Mouse (Mus musculus): ENCODE measurements at regions not wholly inside any gene's neighbourhood (a gene's known extent, or its start where the extent isn't known, plus 50 kb on each side); places are given as distances from the start of the nearest gene placed in this dataset.

DNA sequence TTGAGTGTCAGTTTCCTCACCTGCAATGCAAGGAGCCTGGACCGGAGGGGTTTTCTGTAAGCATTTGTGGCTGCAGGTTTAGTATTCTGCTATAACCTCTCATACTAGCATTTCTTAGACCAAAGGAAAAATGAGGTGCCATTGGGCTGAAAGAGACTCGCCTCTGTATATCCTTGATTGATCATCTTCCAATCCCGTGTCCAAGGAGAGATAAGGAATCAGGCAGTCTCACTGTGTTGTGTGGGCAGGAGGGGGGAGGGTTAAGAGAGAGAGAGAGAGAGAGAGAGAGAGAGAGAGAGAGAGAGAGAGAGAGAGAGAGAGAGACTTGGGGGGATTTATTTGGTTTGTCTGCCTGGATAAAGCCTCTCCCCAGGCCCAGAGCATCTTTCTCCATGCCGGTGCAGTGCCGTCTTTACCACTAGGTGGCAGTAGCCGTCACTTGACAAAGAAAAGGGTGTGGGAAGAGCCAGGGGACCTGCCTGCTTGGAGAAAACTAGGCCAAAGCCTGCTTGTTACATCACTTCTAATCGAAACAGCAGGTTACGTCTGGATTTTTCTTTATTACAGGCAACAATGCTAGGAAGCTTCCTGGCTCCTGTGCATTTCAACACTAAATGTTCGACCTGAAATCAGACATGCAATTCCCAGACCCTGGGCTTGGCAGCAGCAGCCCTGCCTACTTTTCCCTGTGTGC is 56.1 kb upstream of the Ces5a start:
- peak; percentile 51 for DNase-seq (ENCODE audit: low spot score)

DNA sequence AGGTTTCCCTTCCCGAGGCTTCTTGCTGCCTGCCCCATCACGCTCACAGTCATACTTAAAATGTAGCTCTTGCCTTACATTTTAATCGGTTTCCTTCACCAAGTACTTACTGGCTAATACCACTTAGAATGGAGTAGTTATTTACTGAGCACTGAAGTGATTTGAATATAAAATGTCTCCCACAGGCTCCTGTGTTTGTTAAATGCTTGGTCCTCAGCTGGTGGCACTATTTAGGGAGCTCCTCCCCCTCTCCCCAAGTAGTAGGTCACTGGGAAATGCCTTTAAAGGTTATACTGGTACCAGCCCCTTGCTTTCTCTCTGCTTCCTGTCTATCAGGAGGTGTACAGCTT is 56.6 kb upstream of the Ces5a start:
- DNase-seq (ENCODE audit: low spot score): no peak

- DNase-seq (ENCODE audit: low spot score): no peak
Measured at GRCm38 (mm10) chr8:93598613-93599121, 63.0 kb upstream of the Ces5a start.

- DNase-seq (ENCODE audit: low spot score): no peak
Measured at GRCm38 (mm10) chr8:93599306-93599705, 63.7 kb upstream of the Ces5a start.

DNA sequence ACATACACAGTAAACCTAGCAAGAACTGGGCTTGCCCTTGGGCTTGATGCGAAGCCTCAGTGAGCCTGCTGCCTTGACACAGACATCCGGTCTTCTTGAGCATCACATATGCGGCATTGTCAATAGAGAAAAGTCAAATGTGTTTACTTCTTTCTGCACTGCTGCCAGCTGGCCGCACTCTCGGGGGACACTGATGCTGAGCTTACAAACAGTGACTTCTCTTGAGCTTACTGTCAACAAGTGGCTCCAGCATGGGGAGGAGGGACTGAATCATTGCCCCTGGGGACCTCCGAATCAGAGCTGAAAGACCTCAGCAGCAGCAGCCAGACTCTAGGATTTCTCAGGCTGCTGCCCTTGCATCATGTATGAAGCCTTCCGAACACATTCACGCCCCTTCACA is 64.1 kb upstream of the Ces5a start:
- no peak for DNase-seq (ENCODE audit: low spot score)

DNA sequence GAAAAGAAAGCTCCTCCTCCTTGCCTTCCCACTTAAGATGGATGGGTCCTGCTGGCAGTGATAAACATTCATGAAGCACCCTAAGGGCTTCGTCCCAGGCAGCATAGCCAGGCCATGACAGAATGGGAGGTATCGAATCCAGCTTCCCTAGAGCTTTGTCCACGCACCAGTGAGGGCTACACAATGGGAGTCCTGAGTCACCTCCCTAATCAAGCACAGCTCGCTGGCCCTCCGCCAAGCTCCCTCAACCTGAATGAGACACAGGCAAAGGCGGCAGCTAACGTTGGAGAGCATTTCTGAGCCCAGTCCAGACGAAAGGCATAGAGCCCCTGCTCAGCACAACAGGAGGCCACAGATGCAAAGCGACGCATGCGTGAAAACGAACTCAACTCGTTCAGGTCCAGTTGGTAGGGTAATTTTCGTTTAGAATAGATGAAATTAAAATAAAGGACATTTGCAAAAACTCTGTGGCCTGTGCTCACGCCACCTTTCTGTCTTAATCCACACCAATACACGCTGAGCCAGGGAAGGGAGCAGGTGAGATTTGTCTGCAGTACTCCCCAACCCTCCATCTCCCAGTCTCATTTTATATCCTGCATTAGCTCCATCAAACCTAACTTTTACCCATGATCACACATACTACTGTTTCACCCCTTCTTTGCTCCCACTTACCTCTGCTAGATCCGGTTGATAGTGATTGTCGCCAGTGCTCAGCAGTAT is 91.3 kb upstream of the Ces5a start:
- peak; percentile 49 for DNase-seq (ENCODE audit: low spot score)

DNA sequence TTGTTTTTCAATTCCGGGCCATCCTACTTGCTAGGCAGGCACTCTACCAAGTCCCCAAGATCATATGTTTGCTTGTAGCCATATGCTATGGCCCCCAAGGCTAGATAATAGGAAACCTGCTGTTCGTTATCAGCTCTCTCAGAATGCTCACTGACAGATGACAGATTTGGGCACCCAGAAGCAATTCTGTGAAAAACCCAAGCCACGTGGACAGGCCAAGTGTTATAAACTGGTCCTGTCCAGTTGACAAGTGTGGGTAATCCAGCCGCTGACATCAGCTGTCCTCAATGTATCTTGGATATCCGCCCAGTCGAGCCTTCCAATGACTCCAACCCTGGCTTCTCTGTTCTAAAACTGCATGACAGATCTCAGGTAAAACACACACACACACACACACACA is 92.0 kb upstream of the Ces5a start:
- no peak for DNase-seq (ENCODE audit: low spot score)

DNA sequence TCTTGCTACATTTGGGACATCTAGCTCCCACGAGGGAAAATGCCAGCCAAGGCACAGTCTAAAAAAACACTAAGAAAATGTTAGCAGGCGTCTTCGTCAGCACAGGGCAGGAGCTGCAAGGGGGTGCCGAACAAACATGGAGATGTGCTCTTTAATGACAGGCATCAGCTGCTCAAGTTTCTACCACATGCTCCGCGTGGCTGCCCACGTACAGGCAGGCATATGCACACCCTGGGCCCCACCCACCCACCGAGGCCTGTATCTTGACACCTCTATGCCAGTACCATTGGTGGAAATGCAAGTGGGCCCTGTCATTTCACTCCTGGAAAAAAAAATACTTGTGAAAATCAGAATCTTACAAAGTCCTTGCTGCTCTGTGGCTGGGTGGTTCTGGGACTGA is 97.3 kb upstream of the Ces5a start:
- no peak for DNase-seq (ENCODE audit: low spot score)

- no peak for DNase-seq (ENCODE audit: low spot score)
Measured at GRCm38 (mm10) chr8:93642770-93643169, 107.1 kb upstream of the Ces5a start.

- DNase-seq (ENCODE audit: low spot score): no peak
Measured at GRCm38 (mm10) chr8:93643471-93644215, 108.0 kb upstream of the Ces5a start.

- no peak for DNase-seq (ENCODE audit: low spot score)
Measured at GRCm38 (mm10) chr8:93653421-93653820, 117.8 kb upstream of the Ces5a start.

GRCm38 (mm10) chr8:93653913-93654705 is 118.5 kb upstream of the Ces5a start:
- DNase-seq (ENCODE audit: low spot score): no peak

DNA sequence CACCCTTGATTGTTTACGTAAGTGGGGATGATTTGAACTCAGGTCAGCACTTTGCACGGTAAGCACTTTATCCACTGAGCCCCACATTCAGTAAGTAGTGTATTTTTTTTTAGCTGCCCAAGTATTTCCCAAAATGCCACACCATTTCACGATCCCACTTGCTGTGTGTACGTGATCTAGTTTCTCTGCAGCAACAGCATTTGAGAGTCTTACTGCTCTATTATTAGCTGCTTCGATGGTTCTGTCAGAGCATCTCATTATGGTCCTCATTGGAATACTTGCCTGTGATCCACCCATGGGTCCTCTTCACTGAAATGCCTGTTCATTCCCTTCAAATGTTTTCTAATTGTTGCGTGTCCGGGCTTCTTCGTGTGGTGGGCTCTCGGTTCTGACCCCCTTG is 120.1 kb upstream of the Ces5a start:
- no peak for DNase-seq (ENCODE audit: low spot score)

GRCm38 (mm10) chr8:93661739-93662138 is 126.1 kb upstream of the Ces5a start:
- peak; percentile 56 for DNase-seq (ENCODE audit: low spot score)

GRCm38 (mm10) chr8:93662219-93662618 is 126.6 kb upstream of the Ces5a start:
- no peak for DNase-seq (ENCODE audit: low spot score)

- no peak for DNase-seq (ENCODE audit: low spot score)
Measured at GRCm38 (mm10) chr8:93663851-93664250, 128.2 kb upstream of the Ces5a start.

GRCm38 (mm10) chr8:93668306-93668705 is 132.7 kb upstream of the Ces5a start:
- peak; percentile 4 for DNase-seq (ENCODE audit: low spot score)

- DNase-seq (ENCODE audit: low spot score): no peak
Measured at GRCm38 (mm10) chr8:93674721-93675120, 135.0 kb upstream of the Gnao1 start.

- no peak for DNase-seq (ENCODE audit: low spot score)
Measured at GRCm38 (mm10) chr8:93683773-93684391, 125.9 kb upstream of the Gnao1 start.

- DNase-seq (ENCODE audit: low spot score): no peak
Measured at GRCm38 (mm10) chr8:93684392-93684791, 125.4 kb upstream of the Gnao1 start.

DNA sequence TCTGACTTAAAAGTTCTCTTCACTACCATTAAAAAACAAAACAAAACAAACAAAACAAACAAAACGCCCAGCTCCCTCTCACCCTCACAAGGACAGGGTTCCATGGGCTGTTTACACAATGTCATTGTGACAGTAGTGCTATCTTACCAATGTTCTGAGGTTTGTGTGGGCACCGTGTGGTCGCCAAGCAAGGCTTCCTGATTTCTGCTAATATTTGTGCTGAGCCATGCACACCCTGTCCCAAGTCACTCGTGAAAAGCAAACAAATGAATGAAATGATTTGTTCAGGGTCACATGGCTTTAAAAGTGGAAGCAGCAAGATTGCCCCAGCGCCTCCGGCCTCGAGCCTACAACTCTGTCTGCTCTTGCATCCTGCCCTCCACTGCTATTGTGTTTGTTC is 120.9 kb upstream of the Gnao1 start:
- DNase-seq (ENCODE audit: low spot score): no peak
